Mouse (Mus musculus) fibroblast of lung, adult 2 months (primary cell): Measurements from ENCODE around the gene C1ql4.
"Not testable (repeated sequence)": the region's sequence is repeated elsewhere in the genome, so short reads cannot be mapped to it uniquely, and the experiment has no call there.

Experiments
- DNase-seq: peaks from one replicate; pipeline ENCODE4 v3.0.0-alpha.2; 2011; ENCODE audit warnings: low read depth

The C1ql4 gene

GRCm38 (mm10) chr15:99098493-99098861 is 10.9 kb upstream of the C1ql4 start:
- no peak for DNase-seq

GRCm38 (mm10) chr15:99097840-99098492 is 10.3 kb upstream of the C1ql4 start:
- DNase-seq = no peak

GRCm38 (mm10) chr15:99096831-99097500 is 9.3 kb upstream of the C1ql4 start:
- no peak for DNase-seq

GRCm38 (mm10) chr15:99096061-99096793 is 8.6 kb upstream of the C1ql4 start:
- DNase-seq = no peak

GRCm38 (mm10) chr15:99095356-99095755 is 7.7 kb upstream of the C1ql4 start:
- DNase-seq = no peak

- DNase-seq = no peak
Measured at GRCm38 (mm10) chr15:99094631-99095270, 7.1 kb upstream of the C1ql4 start.

GRCm38 (mm10) chr15:99093291-99094258 is 6.0 kb upstream of the C1ql4 start:
- no peak for DNase-seq

GRCm38 (mm10) chr15:99092870-99093269 is 5.3 kb upstream of the C1ql4 start, which contains the start of gene Dnajc22:
TSS of gene Dnajc22 (plus strand) at chr15:99093170.
- no peak for DNase-seq

- DNase-seq = no peak
Measured at GRCm38 (mm10) chr15:99089069-99089468, 1.5 kb upstream of the C1ql4 start.

GRCm38 (mm10) chr15:99088292-99088691 is 675 bp upstream of the C1ql4 start:
- peak; percentile 15 for DNase-seq

GRCm38 (mm10) chr15:99085997-99086396 is 1.6 kb downstream of the C1ql4 start:
- no peak for DNase-seq

GRCm38 (mm10) chr15:99084618-99085017 is 3.0 kb downstream of the C1ql4 start:
- no peak for DNase-seq

GRCm38 (mm10) chr15:99083867-99084557 is 3.6 kb downstream of the C1ql4 start:
- DNase-seq = no peak

- DNase-seq = no peak
Measured at GRCm38 (mm10) chr15:99083258-99083657, 4.4 kb downstream of the C1ql4 start.

GRCm38 (mm10) chr15:99082840-99083239 is 4.8 kb downstream of the C1ql4 start:
- DNase-seq = no peak

GRCm38 (mm10) chr15:99082322-99082721 is 5.3 kb downstream of the C1ql4 start:
- DNase-seq = no peak

GRCm38 (mm10) chr15:99079804-99080203 is 7.8 kb downstream of the C1ql4 start:
- no peak for DNase-seq

- no peak for DNase-seq
Measured at GRCm38 (mm10) chr15:99078181-99078910, 9.3 kb downstream of the C1ql4 start.

- not testable (repeated sequence) for DNase-seq
Measured at GRCm38 (mm10) chr15:99076011-99076410, 11.6 kb downstream of the C1ql4 start.
